Mouse (Mus musculus): Measurements from ENCODE around the gene 1700056E22Rik.

GRCm38 (mm10) chr1:184013106-184013505, 21.0 kb downstream of the 1700056E22Rik start, which contains the start of gene Dusp10:
- TF ChIP-seq CTCF (IDR thresholded peaks at IDR 0.05; ENCODE audit: low read depth, low read length): no peak
- TF ChIP-seq EP300 (IDR thresholded peaks at IDR 0.05; ENCODE audit: insufficient read depth, low read depth, low read length): no peak

Data from ES-Bruce4 (cell line).